Mouse (Mus musculus): ENCODE results near the gene Gm20388.
A peak's percentile ranks its signal among the peaks of the same experiment; 100 is the strongest.
"Not testable (repeated sequence)": the region's sequence is repeated elsewhere in the genome, so short reads cannot be mapped to it uniquely, and the experiment has no call there.

Gm20388 gene

DNA sequence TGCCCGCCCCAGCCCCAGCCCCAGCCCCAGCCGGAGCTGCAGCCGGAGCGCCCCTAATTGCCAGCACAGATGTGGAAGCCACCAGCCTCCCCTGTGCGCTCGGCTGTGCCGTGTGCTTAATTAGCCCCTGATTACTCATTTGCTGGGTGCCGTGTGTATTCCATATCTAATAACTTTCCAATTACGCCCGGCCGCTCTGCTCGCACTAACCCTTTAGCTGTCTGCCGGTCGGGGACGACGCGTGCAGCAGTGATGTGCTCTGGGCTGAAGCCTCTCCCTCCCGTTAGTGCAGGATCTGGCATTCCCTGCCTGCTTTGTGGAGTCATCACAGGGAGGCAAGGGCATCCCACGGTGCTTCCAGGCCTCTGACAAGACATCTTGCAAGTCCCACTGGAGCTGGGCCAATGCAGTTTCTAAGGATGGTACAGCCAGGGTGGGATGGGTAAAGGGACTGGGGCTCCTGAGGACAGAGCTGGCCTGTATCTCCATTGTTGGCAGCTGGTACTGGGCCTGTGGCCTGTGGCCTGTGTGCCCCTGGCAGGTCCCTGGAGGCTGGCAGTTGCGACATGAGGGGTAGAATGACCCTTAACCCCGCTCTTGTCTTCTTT, 437.2 kb downstream of the Gm20388 start:
- no peak for DNase-seq

DNA sequence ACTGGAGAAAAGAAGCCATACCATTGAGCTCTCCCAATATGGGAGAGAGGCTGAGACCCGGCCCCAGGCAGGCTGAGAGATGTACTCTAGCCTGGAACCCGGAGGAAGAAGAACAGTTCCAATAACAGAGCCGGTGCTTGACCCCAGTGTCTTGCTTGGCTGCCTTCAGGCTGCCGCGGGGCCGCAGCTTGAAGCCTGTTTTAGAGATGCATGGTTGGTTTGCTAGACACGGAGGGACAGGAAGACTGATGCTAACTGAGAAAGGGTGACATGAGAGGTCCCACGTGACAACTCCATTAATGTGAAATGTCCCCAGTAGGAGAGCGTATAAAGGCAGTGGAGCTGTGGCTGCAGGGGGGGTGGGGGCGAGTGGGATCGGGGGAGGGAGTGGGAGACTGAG, 438.3 kb downstream of the Gm20388 start:
- DNase-seq: no peak

DNA sequence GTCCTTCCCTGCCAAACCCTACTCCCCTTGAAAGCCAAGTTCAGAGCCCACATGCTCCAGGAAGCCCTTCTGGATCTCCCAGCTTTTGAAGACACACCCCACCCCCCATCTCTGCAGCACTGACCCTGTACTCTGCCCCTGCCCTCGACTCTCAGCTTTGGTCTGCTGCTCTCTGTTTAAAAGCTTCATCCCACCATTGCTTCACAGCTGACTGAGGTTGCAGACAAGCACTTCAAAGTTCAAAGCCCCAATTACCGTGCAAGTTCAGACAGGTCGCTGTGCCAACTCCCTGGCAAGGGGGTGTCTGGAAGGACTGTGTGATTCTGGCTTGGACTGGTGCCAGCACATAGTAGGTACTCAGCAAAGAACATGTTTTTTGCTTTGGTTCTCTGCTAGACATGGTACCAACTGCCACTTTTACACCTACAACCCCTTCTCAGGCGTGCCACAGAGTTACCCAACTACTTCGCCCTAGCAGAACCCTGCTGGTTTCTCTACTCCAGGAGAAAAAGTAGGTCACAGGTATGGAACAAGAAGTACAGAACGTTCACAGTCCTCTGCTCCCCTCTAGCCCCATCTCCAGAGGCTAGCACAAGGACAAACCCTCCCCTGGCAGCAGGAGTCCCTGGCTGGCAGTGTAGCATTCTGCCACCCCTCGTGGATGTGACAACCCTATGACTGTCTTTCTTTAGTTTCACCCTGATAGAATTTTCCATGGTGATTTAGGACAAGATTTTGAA, 440.9 kb downstream of the Gm20388 start:
- peak in 1 of 2 experiments; percentile 50 for DNase-seq

DNA sequence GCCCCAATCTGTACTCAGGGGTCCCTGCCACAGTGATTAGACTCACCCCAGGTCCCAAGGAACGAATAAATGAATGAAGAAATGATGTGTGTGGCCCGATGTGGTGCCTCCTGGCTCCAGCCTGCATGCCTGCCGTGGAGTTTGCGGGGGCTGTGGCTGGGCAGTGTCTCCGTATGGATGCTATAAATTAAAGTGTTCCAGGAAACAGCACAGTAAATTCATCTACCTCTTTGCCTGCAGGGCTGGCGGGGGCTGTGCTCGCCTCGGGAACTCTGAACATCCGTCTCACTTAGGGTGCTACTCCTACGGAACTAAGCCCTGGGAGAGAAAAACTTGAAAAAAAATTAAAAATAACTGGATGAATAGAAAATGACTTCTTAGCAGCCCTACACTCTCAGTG, 441.5 kb downstream of the Gm20388 start:
- no peak for DNase-seq

DNA sequence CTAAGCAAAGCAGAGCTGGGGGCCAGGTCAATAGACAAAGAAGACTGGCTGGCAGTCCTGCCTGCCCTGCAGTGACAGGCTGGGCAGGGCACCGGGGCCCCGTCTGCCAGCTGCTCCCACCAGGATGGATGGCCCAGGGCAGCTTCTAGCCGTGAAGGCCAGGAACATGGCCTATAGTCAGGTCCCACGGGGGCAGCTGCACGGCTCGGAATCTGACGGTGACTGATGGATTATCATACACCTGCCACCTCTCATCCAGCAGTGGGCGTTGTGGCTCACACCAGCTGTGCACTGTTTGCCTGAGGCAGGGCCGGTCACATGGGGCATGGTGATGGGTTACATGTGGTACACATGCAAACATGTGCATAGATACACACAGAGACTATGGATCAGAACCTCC, 445.4 kb downstream of the Gm20388 start:
- no peak for DNase-seq

DNA sequence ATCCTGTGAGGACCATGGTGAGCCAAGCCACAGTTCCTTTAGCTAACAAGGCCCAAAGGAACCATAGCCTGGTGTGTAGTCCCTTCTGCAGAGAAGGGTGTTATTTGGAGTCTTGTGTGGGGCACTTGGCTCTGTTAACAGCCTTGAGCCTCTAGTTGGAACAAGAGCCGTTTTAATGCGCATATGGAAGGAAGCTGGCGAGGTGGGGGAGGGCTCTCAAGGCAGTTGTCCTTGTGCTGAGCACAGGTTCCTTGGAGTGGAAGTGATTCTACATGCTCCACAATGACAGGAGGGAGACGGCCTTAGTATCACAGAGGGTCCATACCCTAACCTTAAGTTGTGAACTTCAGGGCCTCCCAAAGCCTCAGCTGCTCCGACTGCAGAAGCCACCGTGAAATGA, 446.9 kb downstream of the Gm20388 start:
- no peak for DNase-seq

DNA sequence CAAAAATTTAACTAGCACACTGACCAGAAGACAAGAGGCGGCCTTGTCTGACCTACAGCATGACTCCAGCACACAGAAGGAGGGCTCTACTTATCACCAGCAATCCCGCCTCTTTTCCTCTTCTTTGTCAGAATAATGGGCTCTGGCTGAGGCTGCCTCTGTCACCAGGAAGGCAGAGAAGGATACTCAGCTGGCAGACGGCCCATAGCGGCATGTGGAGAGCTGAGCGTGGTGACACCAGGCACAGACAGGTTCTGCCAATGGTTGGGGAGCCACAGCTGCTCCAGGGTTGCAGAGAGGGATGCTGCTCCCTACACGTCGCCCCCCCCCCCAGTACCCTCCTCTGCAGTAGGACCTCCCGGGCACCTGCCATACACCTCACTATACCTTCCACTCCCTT, 450.7 kb downstream of the Gm20388 start:
- DNase-seq: peak in 1 of 2 experiments; percentile 60

- DNase-seq: peak; percentile 82 to 87
Measured at GRCm38 (mm10) chr8:120363552-120364071, 453.0 kb downstream of the Gm20388 start.

DNA sequence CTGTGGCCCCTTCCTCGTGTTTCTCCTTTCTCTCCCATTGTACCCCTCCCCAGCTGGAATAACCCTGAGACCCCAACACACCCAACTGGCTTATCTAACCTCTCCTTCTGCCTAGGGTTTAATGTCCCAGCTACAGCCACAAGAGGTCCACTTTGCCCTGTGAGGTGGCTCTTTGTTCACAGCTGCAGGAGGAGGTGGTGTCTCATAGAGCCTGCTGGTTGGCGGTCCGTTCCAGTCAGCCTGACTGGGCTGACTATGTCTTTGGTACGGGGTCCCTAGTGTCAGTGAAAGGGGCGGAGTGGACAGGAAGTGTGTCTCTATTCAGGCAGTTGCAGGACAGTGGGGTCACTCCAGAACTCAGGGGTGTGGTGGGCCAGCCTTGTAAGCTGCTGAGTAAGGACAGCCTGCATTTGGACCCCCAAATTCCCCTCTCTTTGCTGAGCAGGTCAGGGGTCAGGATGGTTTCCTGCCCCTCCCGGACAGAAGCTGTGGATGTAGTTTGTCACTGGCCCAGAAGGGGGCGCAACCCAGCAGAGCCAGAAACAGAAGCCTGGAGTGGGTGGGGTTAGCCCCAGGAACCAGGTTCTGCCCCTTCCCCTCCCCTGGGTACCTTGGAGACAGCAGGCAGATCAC, 453.6 kb downstream of the Gm20388 start:
- peak in 1 of 2 experiments; percentile 38 for DNase-seq

GRCm38 (mm10) chr8:120366840-120367239, 456.2 kb downstream of the Gm20388 start:
- peak in 1 of 2 experiments; percentile 59 for DNase-seq

DNA sequence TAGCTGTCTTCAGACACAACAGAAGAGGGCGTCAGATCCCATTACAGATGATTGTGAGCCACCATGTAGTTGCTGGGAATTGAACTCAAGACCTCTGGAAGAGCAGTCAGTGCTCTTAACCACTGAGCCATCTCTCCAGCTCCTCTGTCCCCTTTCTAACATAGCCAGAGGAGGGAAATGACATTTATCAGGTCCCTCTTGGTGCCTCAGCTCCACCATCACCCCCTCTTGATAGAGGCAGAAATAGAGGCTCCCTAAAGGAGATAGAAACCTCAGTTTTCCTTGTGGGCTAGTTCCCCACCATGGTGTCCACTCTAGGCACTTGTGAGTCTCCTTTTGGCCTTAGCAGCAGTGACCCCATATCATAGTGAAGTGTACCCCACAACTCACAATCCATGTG, 457.6 kb downstream of the Gm20388 start:
- not testable (repeated sequence) for DNase-seq

DNA sequence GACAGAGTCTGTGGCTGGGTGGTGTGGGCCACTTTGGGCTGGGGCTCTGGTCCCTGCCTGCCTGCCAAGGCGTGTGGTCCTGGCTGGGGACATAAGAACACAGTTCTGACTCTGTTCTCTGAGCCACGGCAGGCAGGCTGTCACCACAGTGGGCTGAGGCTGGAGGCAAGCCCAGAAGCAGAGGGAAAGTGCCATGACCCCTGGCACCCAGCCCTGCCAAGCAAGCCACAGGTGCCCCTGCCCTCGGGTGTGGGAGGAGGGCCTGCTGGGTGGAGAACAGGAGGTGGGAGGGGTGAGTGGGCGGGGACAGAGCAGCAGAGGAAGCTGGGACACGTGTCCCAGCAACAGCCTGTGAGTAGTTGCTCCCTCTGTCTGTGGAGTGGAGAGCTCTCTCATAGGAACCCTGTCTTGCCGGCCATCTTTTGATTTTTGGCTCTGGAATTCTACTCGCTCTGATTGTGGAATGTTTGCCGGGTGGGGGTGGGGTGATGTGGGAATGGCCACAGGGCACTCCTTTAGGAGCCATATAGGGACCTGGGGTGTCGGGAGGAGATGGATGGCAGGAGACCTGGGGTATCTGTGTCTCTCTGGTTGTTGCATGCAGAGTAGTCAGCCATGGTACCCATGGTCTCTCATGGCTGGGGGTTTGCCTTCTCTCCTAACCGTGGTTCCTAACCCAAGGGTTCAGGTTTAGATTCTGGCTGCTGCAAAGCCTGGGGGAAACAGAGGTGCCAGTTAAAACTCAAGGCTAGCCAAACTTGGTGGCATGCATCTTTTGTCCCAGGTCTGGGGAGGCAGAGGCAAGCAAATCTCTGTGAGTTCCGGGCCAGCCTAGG, 458.4 kb downstream of the Gm20388 start:
- peak; percentile 95 to 96 for DNase-seq

- peak; percentile 78 to 83 for DNase-seq
Measured at GRCm38 (mm10) chr8:120369956-120370355, 459.3 kb downstream of the Gm20388 start.

DNA sequence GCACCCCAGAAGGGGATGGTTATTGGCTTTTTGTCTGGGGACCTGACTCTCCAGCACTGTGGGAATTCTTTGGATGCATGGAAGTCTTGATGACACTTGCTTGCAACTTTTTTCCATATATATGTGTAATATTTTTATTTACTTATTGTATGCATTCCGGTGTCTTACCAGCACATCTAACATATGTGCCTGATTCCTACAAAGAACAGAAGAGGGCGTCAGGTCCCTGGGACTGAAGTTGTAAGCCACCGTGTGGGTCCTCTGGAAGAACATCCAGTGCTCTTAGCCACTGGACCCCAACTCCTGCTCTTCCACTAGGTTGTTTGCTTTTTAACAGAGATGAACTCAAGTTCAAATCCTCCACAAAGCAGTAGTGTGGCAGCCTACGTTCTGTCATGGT, 459.8 kb downstream of the Gm20388 start:
- DNase-seq: no peak

DNA sequence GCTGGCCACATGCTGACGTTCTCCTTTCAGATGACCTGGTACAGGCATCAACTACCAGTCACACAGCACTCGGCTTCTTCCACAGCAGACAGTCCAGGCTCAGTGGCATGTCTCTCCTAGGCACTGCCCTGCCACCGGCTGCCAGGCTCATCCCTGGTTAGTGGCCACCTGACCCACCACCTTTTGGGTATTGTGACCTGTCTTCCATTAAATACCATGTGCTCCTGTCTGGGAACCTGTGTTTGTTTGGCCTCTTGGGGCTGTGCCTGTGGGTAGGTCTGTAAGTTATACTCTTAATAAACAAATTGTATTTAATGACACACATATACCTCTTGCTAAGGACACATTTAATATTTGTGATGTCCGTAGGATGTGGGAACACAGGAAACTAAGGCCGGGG, 460.5 kb downstream of the Gm20388 start:
- no peak for DNase-seq

GRCm38 (mm10) chr8:120371725-120372457, 461.2 kb downstream of the Gm20388 start:
- DNase-seq: no peak

DNA sequence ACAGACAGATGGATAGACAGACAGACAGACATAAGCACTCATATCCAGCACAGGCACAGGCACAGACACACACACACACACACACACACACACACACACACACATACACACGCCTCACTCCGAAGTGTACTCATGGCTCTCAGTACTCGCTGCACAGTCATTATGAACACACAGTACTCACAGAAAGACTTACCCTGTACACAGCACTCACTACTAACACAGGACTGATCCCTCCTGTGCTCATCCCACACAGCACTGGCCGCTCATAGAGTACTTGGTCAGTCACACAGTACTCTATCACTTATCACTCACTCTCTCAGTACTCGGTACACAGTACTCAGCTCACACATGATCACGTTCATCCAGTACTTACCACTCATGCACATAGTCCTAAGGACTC, 462.0 kb downstream of the Gm20388 start:
- no peak for DNase-seq

GRCm38 (mm10) chr8:120373621-120374020, 463.0 kb downstream of the Gm20388 start:
- no peak for DNase-seq

DNA sequence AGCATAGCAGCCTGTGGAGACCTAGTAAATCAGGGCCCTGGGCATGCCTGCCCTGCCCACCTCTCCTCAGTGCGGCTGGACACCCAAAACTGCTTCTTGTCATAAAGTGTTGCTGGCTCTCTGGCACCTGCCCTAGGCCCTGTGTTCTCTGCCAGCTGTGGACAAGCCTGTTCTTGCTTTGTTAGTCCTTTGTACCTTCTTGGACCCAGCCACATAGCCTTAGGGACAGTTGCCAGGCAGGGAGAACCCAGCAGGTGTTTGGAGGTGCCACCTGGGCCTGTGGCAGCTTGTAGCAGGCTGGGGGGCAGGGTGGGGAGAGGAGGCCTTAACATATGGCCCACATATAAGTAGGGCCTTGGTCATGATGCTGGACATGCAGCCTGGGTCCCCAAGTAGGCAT, 463.4 kb downstream of the Gm20388 start:
- peak in 1 of 2 experiments; percentile 24 for DNase-seq

GRCm38 (mm10) chr8:120374514-120374913, 463.9 kb downstream of the Gm20388 start:
- no peak for DNase-seq

DNA sequence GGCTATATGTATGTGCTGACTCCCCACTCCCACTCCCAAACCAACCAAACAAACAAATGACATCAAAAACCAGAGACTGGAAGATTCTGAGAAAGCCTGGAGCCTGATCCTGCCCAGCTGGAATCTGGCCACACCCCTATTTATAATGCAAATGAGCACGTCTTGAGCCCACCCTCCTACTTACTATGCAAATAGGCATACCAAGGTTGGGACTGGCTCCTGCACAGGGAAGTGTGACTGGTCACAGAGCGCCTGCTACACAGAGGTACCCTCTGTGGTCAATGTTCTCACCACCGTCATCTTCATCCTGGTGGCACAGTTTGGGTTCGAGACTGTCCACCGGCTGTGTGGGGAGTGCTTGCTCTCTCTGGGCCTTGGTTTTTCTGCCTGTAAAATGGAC, 464.5 kb downstream of the Gm20388 start:
- peak in 1 of 2 experiments; percentile 36 for DNase-seq

GRCm38 (mm10) chr8:120376215-120376614, 465.6 kb downstream of the Gm20388 start:
- no peak for DNase-seq

Measured in kidney, adult 8-10 months (tissue).